Mouse (Mus musculus): ENCODE measurements at regions not wholly inside any gene's neighbourhood (a gene's known extent, or its start where the extent isn't known, plus 50 kb on each side); places are given as distances from the start of the nearest gene placed in this dataset.

DNA sequence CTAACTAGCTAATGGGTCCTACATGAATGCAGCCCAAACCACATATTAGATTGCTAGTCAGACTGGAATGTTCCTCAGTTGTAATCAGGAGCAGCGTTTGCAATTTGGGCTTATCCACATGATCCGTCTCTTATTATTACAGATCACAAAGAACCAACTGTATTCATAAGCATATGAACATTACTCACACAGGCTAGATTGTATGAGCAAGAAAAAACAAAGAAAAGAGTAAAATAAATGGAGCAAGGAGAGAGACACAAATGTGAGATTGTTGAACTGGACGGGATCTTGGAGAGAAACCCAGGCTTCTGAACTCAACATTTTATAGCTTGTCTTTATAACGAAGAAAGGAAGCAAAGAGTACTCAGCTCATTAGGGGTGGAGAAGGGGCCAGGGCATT lies 148.0 kb upstream of the Dusp10 start:
- no peak for TF ChIP-seq CTCF (IDR thresholded peaks at IDR 0.05; ENCODE audit: control insufficient read depth, insufficient read depth, low read length)
- TF ChIP-seq POLR2A (IDR thresholded peaks at IDR 0.05; ENCODE audit: borderline replicate concordance, control insufficient read depth, low read depth, low read length), result no peak
